Mouse (Mus musculus) lung, adult 18-20 months (tissue): ENCODE results near the gene Urgcp.
A peak's percentile ranks its signal among the peaks of the same experiment; 100 is the strongest.

ENCODE experiments used
- DNase-seq, 2 experiments: peaks; one replicate each; pipeline ENCODE4 v3.0.0; 2022; ENCODE audit warnings: mixed read lengths in 2 of 2

The Urgcp gene

DNA sequence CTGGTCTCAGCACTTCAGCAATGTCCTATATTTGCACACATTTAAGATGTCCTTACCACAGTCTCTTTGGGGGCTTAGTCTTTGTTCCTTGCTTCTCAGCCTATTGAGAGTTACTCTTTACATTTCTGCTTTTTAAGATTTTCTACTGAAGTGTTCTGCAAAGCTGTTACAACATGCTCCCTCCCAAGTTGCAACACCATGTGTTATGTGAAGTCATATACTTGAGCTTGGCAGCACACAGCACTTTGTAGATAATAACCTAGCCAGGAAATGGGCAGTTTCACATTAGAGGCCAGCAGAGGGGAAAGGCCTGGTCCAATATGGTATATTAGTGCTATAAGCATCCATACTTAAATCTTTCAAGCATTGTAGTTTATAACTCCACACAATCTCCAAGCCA lies 23.6 kb upstream of the Urgcp start:
- DNase-seq: peak; percentile 55 to 64

DNA sequence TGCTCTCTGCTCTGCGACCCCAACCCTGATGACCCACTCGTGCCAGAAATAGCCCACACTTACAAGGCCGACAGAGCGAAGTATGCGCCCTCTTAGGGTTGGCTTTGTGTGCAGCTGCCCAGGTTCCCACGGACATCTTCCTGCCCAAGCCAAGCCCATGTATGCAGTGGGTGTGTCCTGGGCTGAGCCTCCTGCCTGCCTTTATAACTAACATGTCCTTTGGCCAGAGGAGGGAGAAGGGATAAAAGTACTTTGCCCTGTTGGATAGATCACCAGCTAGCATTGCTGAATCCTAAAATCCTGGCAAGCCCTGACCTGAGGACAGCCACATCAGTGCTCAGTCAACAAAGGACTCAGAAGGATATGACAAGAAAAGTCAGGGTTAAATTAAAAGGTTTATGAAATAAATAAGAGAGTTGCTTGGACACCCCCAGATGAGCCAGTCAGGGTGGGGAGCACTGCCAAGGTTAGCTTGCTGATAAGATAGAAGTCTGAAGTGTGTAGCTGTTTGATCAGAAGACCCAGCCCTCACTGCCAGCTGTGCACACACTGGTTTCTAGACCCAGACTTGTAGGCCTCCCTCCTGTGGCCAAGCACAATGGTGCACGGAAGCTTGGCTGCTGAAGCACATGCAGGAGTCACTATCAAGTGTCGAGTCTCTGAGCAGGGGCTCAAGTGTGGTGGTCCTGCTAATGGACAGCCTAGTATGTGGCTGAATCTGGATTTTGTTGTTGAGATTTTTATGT lies 20.2 kb upstream of the Urgcp start:
- no peak for DNase-seq

DNA sequence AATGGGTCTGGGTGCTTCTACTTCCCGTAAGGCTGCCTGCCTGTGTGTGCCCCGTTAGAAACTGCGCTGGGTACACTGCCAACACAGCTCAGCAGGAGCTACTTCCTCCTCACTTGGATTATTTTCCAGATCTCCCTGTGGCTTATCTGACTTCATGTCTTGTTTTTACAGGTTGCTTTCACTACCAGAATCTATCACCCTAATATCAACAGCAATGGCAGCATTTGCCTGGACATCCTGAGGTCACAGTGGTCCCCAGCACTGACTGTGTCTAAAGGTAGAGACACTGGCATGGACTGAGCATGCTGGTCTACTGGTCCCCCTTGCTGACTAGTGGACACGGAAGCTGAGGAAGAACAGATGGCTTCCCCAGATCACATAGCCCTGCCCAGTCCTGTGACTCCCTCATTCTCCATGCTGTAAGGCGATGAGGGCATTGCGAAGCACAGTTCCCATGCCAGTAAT lies 17.9 kb upstream of the Urgcp start:
- no peak for DNase-seq

DNA sequence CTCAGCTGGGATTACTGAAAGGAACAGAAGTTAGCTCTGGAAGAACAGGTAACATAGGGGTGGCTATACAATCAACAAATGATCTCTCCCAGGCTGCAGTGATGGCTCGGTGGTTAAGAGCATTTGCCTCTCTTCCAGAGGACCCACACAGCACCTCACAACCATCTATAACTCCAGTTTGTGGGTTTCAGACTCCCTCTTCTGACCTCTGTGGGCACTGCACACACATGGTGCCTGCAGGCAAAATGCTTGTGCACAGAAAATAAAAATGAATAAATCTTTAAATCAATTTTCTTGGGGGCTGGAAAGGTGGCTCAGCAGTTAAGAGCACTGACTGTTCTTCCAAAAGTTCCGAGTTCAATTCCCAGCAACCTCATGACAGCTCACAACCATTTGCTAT lies 16.3 kb upstream of the Urgcp start:
- no peak for DNase-seq

GRCm38 (mm10) chr11:5766019-5766418 lies 3.8 kb upstream of the Urgcp start:
- no peak for DNase-seq

- no peak for DNase-seq
Measured at GRCm38 (mm10) chr11:5762633-5762982, 432 bp upstream of the Urgcp start.

GRCm38 (mm10) chr11:5753755-5754154 lies 8.4 kb downstream of the Urgcp start:
- no peak for DNase-seq

- DNase-seq: no peak
Measured at GRCm38 (mm10) chr11:5744951-5745350, 17.2 kb downstream of the Urgcp start.

GRCm38 (mm10) chr11:5742106-5742505 lies 20.1 kb downstream of the Urgcp start:
- DNase-seq: peak in 1 of 2 experiments; percentile 29

GRCm38 (mm10) chr11:5740965-5741627 lies 21.1 kb downstream of the Urgcp start:
- DNase-seq: peak; percentile 81 to 84

- no peak for DNase-seq
Measured at GRCm38 (mm10) chr11:5740599-5740964, 21.6 kb downstream of the Urgcp start.

- no peak for DNase-seq
Measured at GRCm38 (mm10) chr11:5739846-5740245, 22.3 kb downstream of the Urgcp start.

GRCm38 (mm10) chr11:5738888-5739632 lies 23.1 kb downstream of the Urgcp start:
- no peak for DNase-seq

DNA sequence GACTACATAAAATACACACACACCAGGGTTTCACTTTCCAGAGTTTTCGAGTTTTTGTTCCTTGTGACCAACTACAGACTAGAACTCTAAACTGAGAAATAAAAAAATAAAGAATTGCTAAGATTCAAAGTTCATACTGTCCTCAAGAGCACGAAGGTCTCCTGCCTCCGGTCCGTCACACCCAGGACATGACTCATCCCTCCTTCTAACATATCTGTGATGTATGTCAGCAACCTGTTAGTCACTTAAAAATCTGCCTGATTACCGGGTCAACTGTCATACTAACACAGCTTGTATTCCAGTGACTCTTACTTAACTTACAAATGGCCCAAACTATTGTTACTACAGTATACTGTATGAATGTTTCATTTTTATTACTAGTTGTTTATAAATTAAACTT lies 25.0 kb downstream of the Urgcp start:
- no peak for DNase-seq

DNA sequence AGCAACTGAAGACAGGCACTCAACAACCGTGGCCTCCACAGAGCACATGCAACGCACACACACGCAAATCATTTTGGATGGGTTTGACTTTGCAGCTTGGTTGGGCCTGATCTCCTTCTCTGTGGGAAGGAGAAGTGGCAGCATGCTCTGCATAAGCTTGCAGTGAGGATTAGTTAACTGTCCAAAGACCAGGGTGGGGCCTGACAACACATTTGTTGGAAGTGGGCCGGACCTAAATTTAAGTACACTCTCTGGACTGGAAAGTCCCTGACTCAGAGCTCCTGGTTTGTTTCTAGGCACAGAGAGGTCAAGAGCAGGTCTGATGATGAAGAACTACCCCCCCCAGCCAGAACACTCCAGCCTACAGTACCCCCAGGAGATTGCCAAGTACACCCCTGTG lies 27.9 kb downstream of the Urgcp start:
- no peak for DNase-seq

- DNase-seq: no peak
Measured at GRCm38 (mm10) chr11:5732401-5732800, 29.8 kb downstream of the Urgcp start.

DNA sequence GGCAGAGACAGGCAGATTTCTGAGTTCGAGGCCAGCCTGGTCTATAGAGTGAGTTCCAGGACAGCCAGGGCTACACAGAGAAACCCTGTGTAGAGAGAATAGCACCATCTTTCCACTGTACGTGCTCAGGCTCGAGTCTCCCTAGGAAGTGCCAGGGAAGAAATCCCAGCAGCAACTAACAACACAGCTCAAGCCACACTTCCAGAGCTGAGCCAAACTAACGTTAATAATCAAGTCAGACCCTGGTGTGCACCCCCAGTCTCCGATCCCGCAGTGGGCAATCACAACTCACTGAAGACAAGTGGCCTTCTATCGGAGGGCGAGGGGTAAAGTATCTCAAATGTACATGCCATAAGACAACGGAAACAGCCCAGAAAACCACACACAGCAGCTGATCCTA lies 32.6 kb downstream of the Urgcp start:
- no peak for DNase-seq

DNA sequence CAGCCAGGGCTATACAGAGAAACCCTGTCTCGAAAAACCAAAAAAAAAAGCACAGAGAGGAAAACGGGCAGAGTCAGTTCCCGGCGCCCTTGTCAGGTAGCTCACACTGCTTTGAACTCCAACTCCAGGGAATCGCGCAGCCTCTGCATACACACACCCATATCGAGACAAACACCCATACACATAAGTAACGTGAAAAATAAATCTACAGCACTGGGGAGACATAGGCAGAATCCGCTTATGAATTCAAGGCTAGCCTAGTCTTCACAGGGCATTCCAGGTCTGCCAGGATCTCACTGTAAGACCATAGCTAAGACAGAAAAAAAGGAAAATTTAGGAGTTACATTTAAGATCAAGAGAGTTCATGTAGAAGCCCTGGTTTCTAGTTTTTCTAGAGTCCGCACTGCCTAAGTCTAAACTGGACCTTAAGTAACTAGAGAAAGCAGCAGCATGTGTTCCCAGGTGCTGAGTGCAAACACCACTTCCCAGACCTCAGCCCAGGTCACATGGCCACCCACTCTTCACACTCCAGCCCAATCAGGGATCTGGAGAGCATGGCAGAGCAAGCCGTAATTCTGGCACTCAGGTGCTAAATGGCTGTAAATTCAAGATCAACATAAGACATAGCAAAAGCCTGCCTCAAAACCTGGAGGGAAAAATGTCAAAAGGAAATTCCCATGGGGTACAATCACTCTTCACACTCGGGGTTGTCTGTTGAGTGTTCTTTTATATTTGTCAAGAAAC lies 43.4 kb downstream of the Urgcp start:
- peak; percentile 24 to 33 for DNase-seq

- DNase-seq: peak; percentile 27 to 43
Measured at GRCm38 (mm10) chr11:5716938-5717705, 45.1 kb downstream of the Urgcp start.

- DNase-seq: no peak
Measured at GRCm38 (mm10) chr11:5716246-5716645, 45.9 kb downstream of the Urgcp start.

GRCm38 (mm10) chr11:5715630-5716105 lies 46.5 kb downstream of the Urgcp start, which contains the start of gene Mrps24:
Gene Mrps24, minus strand, starts transcription at chr11:5715680.
- DNase-seq: no peak

- DNase-seq: no peak
Measured at GRCm38 (mm10) chr11:5715179-5715578, 47.0 kb downstream of the Urgcp start.
